Mouse (Mus musculus): ENCODE data around the gene March6.

DNA sequence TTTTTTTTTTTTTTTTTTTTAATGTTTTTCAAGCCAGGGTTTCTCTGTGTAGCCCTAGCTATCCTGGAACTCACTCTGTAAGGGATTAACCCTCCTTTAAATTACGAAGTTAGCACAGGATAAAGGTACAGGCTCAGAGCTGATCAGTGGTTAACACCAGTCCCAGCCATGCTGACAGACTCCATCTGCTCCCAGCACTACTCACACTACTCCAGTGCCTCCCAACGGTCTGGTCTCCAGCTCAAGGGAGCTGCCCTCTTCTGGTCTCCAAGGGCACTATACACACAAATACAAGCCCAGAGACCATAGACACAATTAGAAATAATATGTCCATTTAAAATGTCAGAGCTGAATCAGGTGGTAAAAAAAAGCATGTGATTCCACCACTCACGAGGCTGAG, 36.5 kb downstream of the March6 start:
- TF ChIP-seq POLR2A (IDR thresholded peaks at IDR 0.05; ENCODE audit: extremely low read depth, insufficient read depth, low read length), result no peak
- no peak for TF ChIP-seq CTCF (IDR thresholded peaks at IDR 0.05; ENCODE audit: low read depth, low read length)

Data from liver, adult 2 months (tissue).